Mouse (Mus musculus): Measurements from ENCODE around the gene Ap1g1.

DNA sequence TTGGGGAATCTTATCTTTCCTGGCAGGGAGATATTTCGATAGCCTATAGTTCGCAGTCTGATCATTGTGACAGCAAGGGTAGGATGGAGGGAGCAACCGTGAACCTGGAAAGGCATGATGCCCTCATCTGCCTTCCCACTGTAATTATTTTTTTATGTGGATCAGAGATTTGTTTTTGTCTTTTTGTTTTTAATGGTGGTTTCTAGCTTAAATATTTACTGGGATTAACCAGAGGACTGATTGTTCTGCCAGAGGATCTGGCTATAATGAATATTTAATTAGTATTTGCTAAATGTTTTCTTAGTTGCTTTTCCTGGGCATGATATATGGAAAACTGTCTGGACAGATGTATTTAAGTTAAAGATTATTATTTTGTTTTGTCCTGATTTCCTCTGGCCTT lies 24.9 kb downstream of the Ap1g1 start:
- TF ChIP-seq POLR2A (IDR thresholded peaks at IDR 0.05; ENCODE audit: insufficient read depth, low read depth, low read length), result no peak
- no peak for TF ChIP-seq CTCF (IDR thresholded peaks at IDR 0.05; ENCODE audit: insufficient read depth, low read depth, low read length)

Measured in olfactory bulb, adult 2 months (tissue).